In genomic region chr17:26116503-26117258, GRCm38 (mm10) we compare ENCODE assay signal across 23 mouse cellular contexts. TPM values are rescaled to one million over a fixed set of nuclear protein-coding genes. Genes with fewer than 3 reads are reported as not detected.
A peak's percentile ranks its signal among the peaks of the same experiment; 100 is the strongest.
DNase-seq lines count a peak whose midpoint lies in the region; ATAC-seq lines count a peak whose summit lies in the region.
"Had no signal": no experiment of that assay in that cellular context is flagged by ENCODE, and none has a peak within 500 bp of the region (broad histone marks: within the 10 kb centered on the region; RNA-seq: fewer than 3 reads in every experiment).

No protein-coding gene starts in this region.

- ATAC-seq in stomach, embryonic 15.5 days (ENCODE audit: insufficient read depth, low FRiP score, low read depth): no peak
- ATAC-seq: forebrain, embryonic 13.5 days; midbrain, embryonic 15.5 days had no signal

- H3K36me3 ChIP-seq in stomach, embryonic 15.5 days: no peaks in the 10 kb centered on the region
- H3K36me3 ChIP-seq: hindbrain, embryonic 10.5 days; hindbrain, embryonic 15.5 days; midbrain, embryonic 10.5 days; midbrain, embryonic 15.5 days; neural tube, embryonic 15.5 days had no signal

- no peaks in the 10 kb centered on the region for H3K9me3 ChIP-seq in stomach, embryonic 15.5 days
- H3K9me3 ChIP-seq: forebrain, embryonic 13.5 days; hindbrain, embryonic 10.5 days; hindbrain, embryonic 15.5 days; midbrain, embryonic 10.5 days; midbrain, embryonic 15.5 days; neural tube, embryonic 15.5 days had no signal

- intact Hi-C loops in left cerebral cortex, postnatal 25 days (cut with DNase I): no loop called here

- peaks cover 20% of the 10 kb centered on the region for H3K4me1 ChIP-seq in stomach, embryonic 15.5 days

- 77% methylated on average over 17 of the region's 17 CpGs for WGBS in stomach, embryonic 15.5 days

- H3K9ac ChIP-seq in stomach, embryonic 15.5 days: no peak overlapping the region
- H3K9ac ChIP-seq: forebrain, embryonic 13.5 days; hindbrain, embryonic 15.5 days; liver, embryonic 14.5 days; midbrain, embryonic 15.5 days; neural tube, embryonic 15.5 days had no signal

- peaks cover 42% of the 10 kb centered on the region for H3K27me3 ChIP-seq in stomach, embryonic 15.5 days (replicated peaks)

- H3K4me3 ChIP-seq in stomach, embryonic 15.5 days (replicated peaks): no peak overlapping the region
- H3K4me3 ChIP-seq: forebrain, embryonic 13.5 days; hindbrain, embryonic 10.5 days; hindbrain, embryonic 15.5 days; midbrain, embryonic 10.5 days; midbrain, embryonic 15.5 days; neural tube, embryonic 15.5 days had no signal

- peak; percentile 39 for DNase-seq in kidney, adult 18-20 months
- no peak for DNase-seq in kidney, postnatal 4 days
- DNase-seq in testis, postnatal 10 days (ENCODE audit: low spot score): peak; percentile 40
- no peak for DNase-seq in testis, postnatal 14 days (ENCODE audit: low spot score)
- DNase-seq in left cerebral cortex, postnatal 25 days (ENCODE audit: low spot score in 2 of 2): no peak
- no peak for DNase-seq in embryo, embryonic 9.5 days (ENCODE audit: extremely low spot score)
- DNase-seq: cerebellum, postnatal 14 days; gastrocnemius, postnatal 10 days; heart, postnatal 14 days; liver; lung, adult 2 months; lung, postnatal 14 days; retina, postnatal 1 day; right cerebral cortex, postnatal 14 days; thymus, adult 18-20 months had no signal

- peak overlapping the region; percentile 48; the same call in 1 of the 2 replicates for H3K27ac ChIP-seq in stomach, embryonic 15.5 days
- H3K27ac ChIP-seq: forebrain, embryonic 13.5 days; hindbrain, embryonic 10.5 days; hindbrain, embryonic 15.5 days; liver, embryonic 14.5 days; midbrain, embryonic 10.5 days; midbrain, embryonic 15.5 days; neural tube, embryonic 15.5 days had no signal

- H3K4me2 ChIP-seq in stomach, embryonic 15.5 days: no peak overlapping the region
- H3K4me2 ChIP-seq: forebrain, embryonic 13.5 days; hindbrain, embryonic 15.5 days; midbrain, embryonic 15.5 days; neural tube, embryonic 15.5 days had no signal

RNA-seq across cellular contexts. Expression of gene Tmem8, which starts 3.6 kb away (rescaled TPM):
- polyA plus RNA-seq in stomach, embryonic 15.5 days (2015; fragmentation: Nextera tagmentation; extraction: Ambion mirVana): 6.6 and 7.2 TPM in 2 replicates
- 10 to 100 TPM; 11.6 to 13.0 TPM for total RNA-seq in left cerebral cortex, postnatal 25 days (2021)

RNA-seq across cellular contexts. Expression of gene Mrpl28, which starts 6.6 kb away (rescaled TPM):
- polyA plus RNA-seq in stomach, embryonic 15.5 days (2015; fragmentation: Nextera tagmentation; extraction: Ambion mirVana): 199 and 208 TPM in 2 replicates
- 10 to 100 TPM; 62.6 to 68.7 TPM for total RNA-seq in left cerebral cortex, postnatal 25 days (2021)

RNA-seq across cellular contexts. Expression of gene Nme4, which starts 21.3 kb away (rescaled TPM):
- polyA plus RNA-seq in stomach, embryonic 15.5 days (2015; fragmentation: Nextera tagmentation; extraction: Ambion mirVana): 86.2 and 88.8 TPM in 2 replicates
- 1 to 10 TPM; 3.3 to 3.7 TPM for total RNA-seq in left cerebral cortex, postnatal 25 days (2021)

RNA-seq across cellular contexts. Expression of gene Axin1, which starts 21.8 kb away (rescaled TPM):
- 18.3 and 20.5 TPM in 2 replicates for polyA plus RNA-seq in stomach, embryonic 15.5 days (2015; fragmentation: Nextera tagmentation; extraction: Ambion mirVana)
- 10 to 100 TPM; 21.1 to 21.6 TPM for total RNA-seq in left cerebral cortex, postnatal 25 days (2021)

RNA-seq across cellular contexts. Expression of gene Decr2, which starts 26.5 kb away (rescaled TPM):
- 39.3 and 42.0 TPM in 2 replicates for polyA plus RNA-seq in stomach, embryonic 15.5 days (2015; fragmentation: Nextera tagmentation; extraction: Ambion mirVana)
- 10 to 100 TPM; 26.4 to 27.9 TPM for total RNA-seq in left cerebral cortex, postnatal 25 days (2021)

Comparison
In these comparisons a context has a peak if more than half of its experiments do, and no peak if none do; other contexts are left out.
1. DNase-seq: peak in kidney, adult 18-20 months (single experiment) and testis, postnatal 10 days (single experiment); none in kidney, postnatal 4 days (0 of 2), testis, postnatal 14 days (single experiment), left cerebral cortex, postnatal 25 days (0 of 2) and embryo, embryonic 9.5 days (single experiment).